Mouse (Mus musculus) spleen, adult 2 months (tissue): ENCODE data around the gene Zfp593.

Experiments used
- CTCF ChIP-seq: fragments of 200-500 bp; IDR thresholded peaks from 2 replicates; pipeline ENCODE4 v1.5.1; 2011; ENCODE audit warnings: mild to moderate bottlenecking, inconsistent platforms; ENCODE audit not compliant: insufficient read depth, insufficient read length, insufficient replicate concordance; ENCODE audit errors: extremely low read depth
- POLR2A ChIP-seq: fragments of 200-500 bp; IDR thresholded peaks from 2 replicates; pipeline ENCODE4 v1.6.1; 2011; ENCODE audit warnings: low read depth, low read length, inconsistent platforms

GRCm38 (mm10) chr4:134252911-134253721, 7.7 kb upstream of the Zfp593 start:
- no peak for TF ChIP-seq CTCF
- TF ChIP-seq POLR2A, result no peak
